Mouse (Mus musculus): ENCODE measurements around the gene Fcgr4. TPM values are rescaled to one million over a fixed set of nuclear protein-coding genes. Genes with fewer than 3 reads are reported as not detected.
"Not testable (repeated sequence)": the region's sequence is repeated elsewhere in the genome, so short reads cannot be mapped to it uniquely, and the experiment has no call there.

Gene Fcgr4
- 0.42 and 0.66 TPM in 2 replicates for polyA plus RNA-seq (2015; fragmentation: Nextera tagmentation; extraction: Ambion mirVana)

GRCm38 (mm10) chr1:171018737-171019136 lies at the start of gene Fcgr4:
Gene Fcgr4, plus strand, starts transcription at chr1:171018920.
- Histone ChIP-seq H3K4me3 (no peak within 1 kb of the TSS), H3K9ac (no peak within 1 kb of the TSS), H3K27ac (no peak within 1 kb of the TSS), H3K27me3 (no peaks in the 10 kb centered on the region), H3K4me2 (no peak within 1 kb of the TSS), H3K36me3 (no peaks in the 10 kb centered on the region), H3K9me3 (no peaks in the 10 kb centered on the region), H3K4me1 (no peaks in the 10 kb centered on the region)
- no peak for ATAC-seq (ENCODE audit: borderline replicate concordance, extremely low read depth, low FRiP score, low TSS enrichment)
- 74% methylated on average over 2 of the region's 2 CpGs for WGBS

GRCm38 (mm10) chr1:170972494-170972893 lies 46.2 kb upstream of the Fcgr4 start:
- no peak for ATAC-seq (ENCODE audit: borderline replicate concordance, extremely low read depth, low FRiP score, low TSS enrichment)
- Histone ChIP-seq H3K4me2 (no peak overlapping the region), H3K4me3 (no peak overlapping the region), H3K36me3 (no peaks in the 10 kb centered on the region), H3K9ac (no peak overlapping the region), H3K9me3 (no peaks in the 10 kb centered on the region), H3K4me1 (no peaks in the 10 kb centered on the region), H3K27ac (no peak overlapping the region), H3K27me3 (no peaks in the 10 kb centered on the region)
- WGBS = 75% methylated on average over 6 of the region's 6 CpGs

- no peak overlapping the region for H3K4me2 ChIP-seq
- H3K9me3 ChIP-seq = no peaks in the 10 kb centered on the region
- no peaks in the 10 kb centered on the region for H3K27me3 ChIP-seq
- H3K36me3 ChIP-seq = no peaks in the 10 kb centered on the region
- H3K9ac ChIP-seq = no peak overlapping the region
- no peaks in the 10 kb centered on the region for H3K4me1 ChIP-seq
- no peak overlapping the region for H3K27ac ChIP-seq
- H3K4me3 ChIP-seq = no peak overlapping the region
- ATAC-seq (ENCODE audit: borderline replicate concordance, extremely low read depth, low FRiP score, low TSS enrichment) = no peak
- 64% methylated on average over 4 of the region's 4 CpGs for WGBS
Observed at GRCm38 (mm10) chr1:170972936-170973335, 45.8 kb upstream of the Fcgr4 start.

GRCm38 (mm10) chr1:170974171-170974570 lies 44.5 kb upstream of the Fcgr4 start:
- Histone ChIP-seq H3K36me3 (no peaks in the 10 kb centered on the region), H3K9ac (no peak overlapping the region), H3K4me2 (no peak overlapping the region), H3K4me3 (no peak overlapping the region), H3K9me3 (no peaks in the 10 kb centered on the region), H3K4me1 (no peaks in the 10 kb centered on the region), H3K27ac (no peak overlapping the region), H3K27me3 (no peaks in the 10 kb centered on the region)
- WGBS = 76% methylated on average over 8 of the region's 8 CpGs
- no peak for ATAC-seq (ENCODE audit: borderline replicate concordance, extremely low read depth, low FRiP score, low TSS enrichment)

GRCm38 (mm10) chr1:170974736-170975135 lies 44.0 kb upstream of the Fcgr4 start:
- no peak for ATAC-seq (ENCODE audit: borderline replicate concordance, extremely low read depth, low FRiP score, low TSS enrichment)
- H3K9ac ChIP-seq = no peak overlapping the region
- no peaks in the 10 kb centered on the region for H3K4me1 ChIP-seq
- H3K4me2 ChIP-seq = no peak overlapping the region
- H3K9me3 ChIP-seq = no peaks in the 10 kb centered on the region
- 96% methylated on average over 2 of the region's 2 CpGs for whole genome bisulfite sequencing
- no peaks in the 10 kb centered on the region for H3K36me3 ChIP-seq
- H3K27me3 ChIP-seq = no peaks in the 10 kb centered on the region
- H3K27ac ChIP-seq = no peak overlapping the region
- H3K4me3 ChIP-seq = no peak overlapping the region

GRCm38 (mm10) chr1:170975350-170975749 lies 43.4 kb upstream of the Fcgr4 start:
- H3K4me2 ChIP-seq; ATAC-seq (ENCODE audit: borderline replicate concordance, extremely low read depth, low FRiP score, low TSS enrichment); H3K4me3 ChIP-seq; H3K27ac ChIP-seq; H3K4me1 ChIP-seq; H3K36me3 ChIP-seq; H3K27me3 ChIP-seq; H3K9ac ChIP-seq; H3K9me3 ChIP-seq: not testable (repeated sequence)
- WGBS = 66% methylated on average over 2 of the region's 2 CpGs

GRCm38 (mm10) chr1:170975751-170976161 lies 43.0 kb upstream of the Fcgr4 start:
- ATAC-seq (ENCODE audit: borderline replicate concordance, extremely low read depth, low FRiP score, low TSS enrichment) = no peak
- no peak overlapping the region for H3K27ac ChIP-seq
- no peak overlapping the region for H3K9ac ChIP-seq
- no peaks in the 10 kb centered on the region for H3K4me1 ChIP-seq
- no peaks in the 10 kb centered on the region for H3K36me3 ChIP-seq
- H3K4me3 ChIP-seq = no peak overlapping the region
- no peaks in the 10 kb centered on the region for H3K9me3 ChIP-seq
- no peaks in the 10 kb centered on the region for H3K27me3 ChIP-seq
- H3K4me2 ChIP-seq = no peak overlapping the region
- 62% methylated on average over 7 of the region's 7 CpGs for WGBS

- H3K27me3 ChIP-seq = no peaks in the 10 kb centered on the region
- H3K4me2 ChIP-seq = no peak within 1 kb of the TSS
- no peak within 1 kb of the TSS for H3K27ac ChIP-seq
- H3K4me3 ChIP-seq = no peak within 1 kb of the TSS
- WGBS = 77% methylated on average over 5 of the region's 5 CpGs
- ATAC-seq (ENCODE audit: borderline replicate concordance, extremely low read depth, low FRiP score, low TSS enrichment) = no peak
- no peak within 1 kb of the TSS for H3K9ac ChIP-seq
- no peaks in the 10 kb centered on the region for H3K9me3 ChIP-seq
- no peaks in the 10 kb centered on the region for H3K36me3 ChIP-seq
- no peaks in the 10 kb centered on the region for H3K4me1 ChIP-seq
Observed at GRCm38 (mm10) chr1:170976447-170976846, 42.3 kb upstream of the Fcgr4 start, which contains the start of gene Fcgr2b. Gene Fcgr2b, minus strand, starts transcription at chr1:170976547.

GRCm38 (mm10) chr1:170978601-170979000 lies 40.1 kb upstream of the Fcgr4 start:
- no peak for ATAC-seq (ENCODE audit: borderline replicate concordance, extremely low read depth, low FRiP score, low TSS enrichment)
- Histone ChIP-seq H3K4me2 (no peak overlapping the region), H3K27ac (no peak overlapping the region), H3K4me3 (no peak overlapping the region), H3K9ac (no peak overlapping the region), H3K27me3 (no peaks in the 10 kb centered on the region), H3K4me1 (no peaks in the 10 kb centered on the region), H3K36me3 (no peaks in the 10 kb centered on the region), H3K9me3 (no peaks in the 10 kb centered on the region)
- WGBS = 72% methylated on average over 4 of the region's 4 CpGs

GRCm38 (mm10) chr1:170981679-170982078 lies 37.0 kb upstream of the Fcgr4 start:
- not testable (repeated sequence) for H3K4me3 ChIP-seq; H3K4me2 ChIP-seq; H3K9me3 ChIP-seq; ATAC-seq (ENCODE audit: borderline replicate concordance, extremely low read depth, low FRiP score, low TSS enrichment); H3K9ac ChIP-seq; H3K27me3 ChIP-seq; H3K36me3 ChIP-seq; H3K27ac ChIP-seq; H3K4me1 ChIP-seq
- 75% methylated on average over 1 of the region's 1 CpGs for WGBS

GRCm38 (mm10) chr1:170982301-170982700 lies 36.4 kb upstream of the Fcgr4 start:
- H3K4me1 ChIP-seq = no peaks in the 10 kb centered on the region
- H3K27me3 ChIP-seq = no peaks in the 10 kb centered on the region
- no peak overlapping the region for H3K4me3 ChIP-seq
- no peak for ATAC-seq (ENCODE audit: borderline replicate concordance, extremely low read depth, low FRiP score, low TSS enrichment)
- H3K36me3 ChIP-seq = no peaks in the 10 kb centered on the region
- H3K27ac ChIP-seq = no peak overlapping the region
- H3K4me2 ChIP-seq = no peak overlapping the region
- 66% methylated on average over 2 of the region's 2 CpGs for WGBS
- no peak overlapping the region for H3K9ac ChIP-seq
- no peaks in the 10 kb centered on the region for H3K9me3 ChIP-seq

- no peaks in the 10 kb centered on the region for H3K27me3 ChIP-seq
- H3K9me3 ChIP-seq = no peaks in the 10 kb centered on the region
- no peak overlapping the region for H3K9ac ChIP-seq
- no peak overlapping the region for H3K27ac ChIP-seq
- H3K4me1 ChIP-seq = no peaks in the 10 kb centered on the region
- no peaks in the 10 kb centered on the region for H3K36me3 ChIP-seq
- H3K4me2 ChIP-seq = no peak overlapping the region
- 67% methylated on average over 4 of the region's 4 CpGs for WGBS
- no peak for ATAC-seq (ENCODE audit: borderline replicate concordance, extremely low read depth, low FRiP score, low TSS enrichment)
- no peak overlapping the region for H3K4me3 ChIP-seq
Observed at GRCm38 (mm10) chr1:170983066-170983465, 35.7 kb upstream of the Fcgr4 start.

- no peak overlapping the region for H3K4me2 ChIP-seq
- 71% methylated on average over 3 of the region's 3 CpGs for WGBS
- no peak overlapping the region for H3K9ac ChIP-seq
- no peaks in the 10 kb centered on the region for H3K4me1 ChIP-seq
- H3K36me3 ChIP-seq = no peaks in the 10 kb centered on the region
- ATAC-seq (ENCODE audit: borderline replicate concordance, extremely low read depth, low FRiP score, low TSS enrichment) = no peak
- no peaks in the 10 kb centered on the region for H3K9me3 ChIP-seq
- no peaks in the 10 kb centered on the region for H3K27me3 ChIP-seq
- no peak overlapping the region for H3K27ac ChIP-seq
- no peak overlapping the region for H3K4me3 ChIP-seq
Observed at GRCm38 (mm10) chr1:170985092-170985491, 33.6 kb upstream of the Fcgr4 start.
